Mouse (Mus musculus): ENCODE results near the gene Sgta. TPM values are rescaled to one million over a fixed set of nuclear protein-coding genes. Genes with fewer than 3 reads are reported as not detected.

The Sgta gene
- polyA plus RNA-seq, 1 experiment: 66.8 TPM

- TF ChIP-seq CTCF (IDR thresholded peaks at IDR 0.05; ENCODE audit: low read depth, low read length) (peak; percentile 97), POLR2A (IDR thresholded peaks at IDR 0.05; ENCODE audit: borderline replicate concordance, low read depth, low read length) (no peak)
- H3K4me3 ChIP-seq (ENCODE audit: insufficient read depth, low read length): peak overlapping the region; percentile 29; the same call in 1 of the 2 replicates
Observed at GRCm38 (mm10) chr10:80995091-80995632, 64.8 kb downstream of the Sgta start.

GRCm38 (mm10) chr10:80994621-80995020 lies 65.4 kb downstream of the Sgta start:
- TF ChIP-seq CTCF (IDR thresholded peaks at IDR 0.05; ENCODE audit: low read depth, low read length) (no peak), POLR2A (IDR thresholded peaks at IDR 0.05; ENCODE audit: borderline replicate concordance, low read depth, low read length) (no peak)
- Histone ChIP-seq H3K4me1 (ENCODE audit: control insufficient read depth, insufficient read depth, low read length) (peaks cover 6% of the 10 kb centered on the region), H3K4me3 (ENCODE audit: insufficient read depth, low read length) (no peak overlapping the region), H3K27ac (ENCODE audit: insufficient read depth, low read depth, low read length) (no peak overlapping the region)

More at GRCm38 (mm10) chr10:80995091-80995632, 64.8 kb downstream of the Sgta start:
- H3K4me1 ChIP-seq (ENCODE audit: control insufficient read depth, insufficient read depth, low read length): peaks cover 4% of the 10 kb centered on the region; the same call in 1 of the 2 replicates
- H3K27ac ChIP-seq (ENCODE audit: insufficient read depth, low read depth, low read length): no peak overlapping the region

Other genes with a start within 250 kb of the Sgta start
- gene Jsrp1, start 246.7 kb downstream of the Sgta start, polyA plus RNA-seq (2012; ENCODE audit: insufficient read depth, insufficient read length, missing spikeins): not detected in 2 replicates
- gene Oaz1, start 233.5 kb downstream of the Sgta start, polyA plus RNA-seq (2012; ENCODE audit: insufficient read depth, insufficient read length, missing spikeins): 823 and 921 TPM in 2 replicates
- gene Lingo3, start 216.1 kb downstream of the Sgta start, polyA plus RNA-seq (2012; ENCODE audit: insufficient read depth, insufficient read length, missing spikeins): not detected in 2 replicates
- gene Lsm7, start 205.0 kb downstream of the Sgta start, polyA plus RNA-seq (2012; ENCODE audit: insufficient read depth, insufficient read length, missing spikeins): 49.7 and 54.3 TPM in 2 replicates
- 15.0 and 20.2 TPM in 2 replicates for gene Sppl2b, start 204.9 kb downstream of the Sgta start, polyA plus RNA-seq (2012; ENCODE audit: insufficient read depth, insufficient read length, missing spikeins)
- not detected in 2 replicates for gene Tmprss9, start 188.3 kb downstream of the Sgta start, polyA plus RNA-seq (2012; ENCODE audit: insufficient read depth, insufficient read length, missing spikeins)
- gene Timm13, start 159.2 kb downstream of the Sgta start, polyA plus RNA-seq (2012; ENCODE audit: insufficient read depth, insufficient read length, missing spikeins): 76.6 and 101 TPM in 2 replicates
- gene Lmnb2, start 141.9 kb downstream of the Sgta start, polyA plus RNA-seq (2012; ENCODE audit: insufficient read depth, insufficient read length, missing spikeins): 18.9 and 19.5 TPM in 2 replicates
- 15.8 and 20.9 TPM in 2 replicates for gene Gadd45b, start 130.1 kb downstream of the Sgta start, polyA plus RNA-seq (2012; ENCODE audit: insufficient read depth, insufficient read length, missing spikeins)
- 3.5 and 4.6 TPM in 2 replicates for gene Gng7, start 45.2 kb downstream of the Sgta start, polyA plus RNA-seq (2012; ENCODE audit: insufficient read depth, insufficient read length, missing spikeins)
- not detected in 2 replicates for gene Diras1, start 34.5 kb downstream of the Sgta start, polyA plus RNA-seq (2012; ENCODE audit: insufficient read depth, insufficient read length, missing spikeins)
- 14.0 and 14.5 TPM in 2 replicates for gene Slc39a3, start 22.8 kb downstream of the Sgta start, polyA plus RNA-seq (2012; ENCODE audit: insufficient read depth, insufficient read length, missing spikeins)
- 7.4 and 10.8 TPM in 2 replicates for gene Thop1, start 9.9 kb upstream of the Sgta start, polyA plus RNA-seq (2012; ENCODE audit: insufficient read depth, insufficient read length, missing spikeins)
- 1.3 TPM in 2 replicates for gene Creb3l3, start 38.7 kb upstream of the Sgta start, polyA plus RNA-seq (2012; ENCODE audit: insufficient read depth, insufficient read length, missing spikeins)
- gene Map2k2, start 45.7 kb upstream of the Sgta start, polyA plus RNA-seq (2012; ENCODE audit: insufficient read depth, insufficient read length, missing spikeins): 71.4 and 77.6 TPM in 2 replicates
- 52.0 and 54.9 TPM in 2 replicates for gene Zbtb7a, start 75.0 kb upstream of the Sgta start, polyA plus RNA-seq (2012; ENCODE audit: insufficient read depth, insufficient read length, missing spikeins)
- gene Pias4, start 107.7 kb upstream of the Sgta start, polyA plus RNA-seq (2012; ENCODE audit: insufficient read depth, insufficient read length, missing spikeins): 21.9 and 28.2 TPM in 2 replicates
- gene Eef2, start 116.5 kb upstream of the Sgta start, polyA plus RNA-seq (2012; ENCODE audit: insufficient read depth, insufficient read length, missing spikeins): 877 and 1,003 TPM in 2 replicates
- 36.4 and 39.8 TPM in 2 replicates for gene Dapk3, start 122.8 kb upstream of the Sgta start, polyA plus RNA-seq (2012; ENCODE audit: insufficient read depth, insufficient read length, missing spikeins)
- gene 4930442H23Rik, start 123.7 kb upstream of the Sgta start, polyA plus RNA-seq (2012; ENCODE audit: insufficient read depth, insufficient read length, missing spikeins): not detected in 2 replicates
- gene Nmrk2, start 141.9 kb upstream of the Sgta start, polyA plus RNA-seq (2012; ENCODE audit: insufficient read depth, insufficient read length, missing spikeins): not detected in 2 replicates
- gene Atcay, start 170.7 kb upstream of the Sgta start, polyA plus RNA-seq (2012; ENCODE audit: insufficient read depth, insufficient read length, missing spikeins): not detected in 2 replicates
- 2.7 and 3.0 TPM in 2 replicates for gene Zfr2, start 173.0 kb upstream of the Sgta start, polyA plus RNA-seq (2012; ENCODE audit: insufficient read depth, insufficient read length, missing spikeins)
- gene Matk, start 192.8 kb upstream of the Sgta start, polyA plus RNA-seq (2012; ENCODE audit: insufficient read depth, insufficient read length, missing spikeins): 10.8 and 14.4 TPM in 2 replicates
- 46.5 and 51.1 TPM in 2 replicates for gene Mrpl54, start 206.8 kb upstream of the Sgta start, polyA plus RNA-seq (2012; ENCODE audit: insufficient read depth, insufficient read length, missing spikeins)
- 34.3 and 36.1 TPM in 2 replicates for gene Apba3, start 206.8 kb upstream of the Sgta start, polyA plus RNA-seq (2012; ENCODE audit: insufficient read depth, insufficient read length, missing spikeins)
- 9.2 and 9.8 TPM in 2 replicates for gene Tjp3, start 231.4 kb upstream of the Sgta start, polyA plus RNA-seq (2012; ENCODE audit: insufficient read depth, insufficient read length, missing spikeins)
- gene Pip5k1c, start 232.8 kb upstream of the Sgta start, polyA plus RNA-seq (2012; ENCODE audit: insufficient read depth, insufficient read length, missing spikeins): 90.9 and 106 TPM in 2 replicates